In the genomic region with DNA sequence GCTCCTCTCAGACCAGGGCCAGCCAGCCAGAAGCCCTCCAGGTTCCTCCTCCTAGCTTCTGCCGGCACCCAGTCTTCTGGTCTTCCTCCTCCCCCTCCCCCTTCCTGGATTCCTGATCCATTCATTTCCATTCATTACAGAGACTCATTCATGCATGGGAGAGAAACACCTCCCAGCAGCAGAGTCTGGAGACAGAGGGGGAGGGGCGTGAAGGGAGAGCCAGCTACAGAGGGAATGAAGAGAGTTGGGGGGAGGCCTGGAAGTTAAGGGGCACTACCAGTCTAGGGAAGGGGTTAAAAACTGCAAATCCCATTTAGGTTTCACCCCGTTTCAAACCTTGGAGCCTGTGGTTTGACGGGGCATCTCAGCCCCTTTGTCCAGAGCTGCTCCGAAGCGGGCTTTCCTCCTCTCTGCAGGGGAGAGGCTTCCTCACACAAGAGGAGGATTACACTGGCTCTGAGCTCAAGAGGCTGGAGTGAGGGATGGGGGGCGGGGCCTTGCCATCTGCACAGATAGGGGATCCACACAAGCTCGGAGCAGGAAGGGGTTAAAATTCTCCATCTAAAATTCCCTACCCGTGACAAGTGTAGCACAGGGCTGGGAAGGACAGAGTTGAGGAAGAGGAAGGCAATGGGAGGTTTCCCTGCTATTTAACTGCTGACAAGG, we compare ENCODE assay signal across 9 mouse cellular contexts. TPM values are rescaled to one million over a fixed set of nuclear protein-coding genes. Genes with fewer than 3 reads are reported as not detected.
A peak's percentile ranks its signal among the peaks of the same experiment; 100 is the strongest.
DNase-seq lines count a peak whose midpoint lies in the region; ATAC-seq and TF ChIP-seq lines count a peak whose summit lies in the region.
"Had no signal": no experiment of that assay in that cellular context is flagged by ENCODE, and none has a peak within 500 bp of the region (broad histone marks: within the 10 kb centered on the region; RNA-seq: fewer than 3 reads in every experiment).

No protein-coding gene starts in this region.

- WGBS in heart, embryonic 12.5 days = 4% methylated on average over 9 of the region's 9 CpGs
- 1% methylated on average over 9 of the region's 9 CpGs for WGBS in embryonic facial prominence, embryonic 11.5 days
- WGBS in intestine, postnatal 0 days = 25% methylated on average over 9 of the region's 9 CpGs
- under 1% methylated on average over 9 of the region's 9 CpGs for WGBS in midbrain, embryonic 15.5 days

- TF ChIP-seq CTCF in intestine, postnatal 0 days (IDR thresholded peaks at IDR 0.05; ENCODE audit: low read depth) = no peak

- H3K36me3 ChIP-seq in heart, embryonic 12.5 days = peaks cover 35% of the 10 kb centered on the region
- peaks cover 33% of the 10 kb centered on the region for H3K36me3 ChIP-seq in ES-E14 (ENCODE audit: control insufficient read depth, insufficient read depth, low read length, poor library complexity, severe bottlenecking)
- H3K36me3 ChIP-seq in embryonic facial prominence, embryonic 11.5 days (replicated peaks; ENCODE audit: control insufficient read depth, insufficient read depth, low read depth, low read length) = peaks cover 6% of the 10 kb centered on the region
- H3K36me3 ChIP-seq in intestine, postnatal 0 days (ENCODE audit: control insufficient read depth, insufficient read depth) = peaks cover 32% of the 10 kb centered on the region
- peaks cover 15% of the 10 kb centered on the region; the same call in 1 of the 2 replicates for H3K36me3 ChIP-seq in midbrain, embryonic 15.5 days (replicated peaks)

- ATAC-seq in heart, embryonic 12.5 days (ENCODE audit: insufficient number of reproducible peaks, low FRiP score) = no peak
- ATAC-seq in embryonic facial prominence, embryonic 11.5 days (replicated peaks; ENCODE audit: insufficient number of reproducible peaks, low FRiP score, low TSS enrichment, low read depth) = peak; percentile 74
- ATAC-seq in intestine, postnatal 0 days = no peak
- peak; percentile 76 for ATAC-seq in midbrain, embryonic 15.5 days (replicated peaks)

- H3K27ac ChIP-seq in heart, embryonic 12.5 days (ENCODE audit: poor library complexity, severe bottlenecking) = peak overlapping the region; percentile 38
- H3K27ac ChIP-seq in ES-E14 (ENCODE audit: insufficient read depth, low read depth, low read length, poor library complexity, severe bottlenecking) = peak overlapping the region; percentile 88
- H3K27ac ChIP-seq in embryonic facial prominence, embryonic 11.5 days (replicated peaks; ENCODE audit: low read depth, low read length) = peak overlapping the region; percentile 78
- no peak overlapping the region for H3K27ac ChIP-seq in intestine, postnatal 0 days (ENCODE audit: low read depth, low read length)
- peak overlapping the region; percentile 98 for H3K27ac ChIP-seq in midbrain, embryonic 15.5 days

- no peak for DNase-seq in heart, adult 8-10 months (ENCODE audit: low spot score)
- peak; percentile 93 for DNase-seq in ES-E14 (ENCODE audit: low read depth, low spot score)
- DNase-seq in embryonic facial prominence, embryonic 11.5 days (ENCODE audit: low spot score) = peak; percentile 88
- DNase-seq in natural killer cell, adult 2 months (ENCODE audit: low spot score in 2 of 2) = no peak
- DNase-seq in T-cell, adult 2 months (ENCODE audit: low spot score) = no peak

- peak overlapping the region; percentile 60 for H3K9ac ChIP-seq in heart, embryonic 12.5 days
- peak overlapping the region; percentile 41 for H3K9ac ChIP-seq in ES-E14 (ENCODE audit: insufficient read depth, low read depth, low read length, poor library complexity, severe bottlenecking)
- H3K9ac ChIP-seq in embryonic facial prominence, embryonic 11.5 days (replicated peaks; ENCODE audit: low read length) = peak overlapping the region; percentile 52
- no peak overlapping the region for H3K9ac ChIP-seq in intestine, postnatal 0 days (ENCODE audit: low read depth, low read length)
- peak overlapping the region; percentile 55 for H3K9ac ChIP-seq in midbrain, embryonic 15.5 days

- H3K4me3 ChIP-seq in heart, embryonic 12.5 days = peak overlapping the region; percentile 27
- peak overlapping the region; percentile 55 to 68 for H3K4me3 ChIP-seq in ES-E14 (ENCODE audit: insufficient read depth in 1 of 2, low read depth in 1 of 2, low read length in 2 of 2, poor library complexity in 1 of 2, severe bottlenecking in 1 of 2)
- peak overlapping the region; percentile 29 for H3K4me3 ChIP-seq in embryonic facial prominence, embryonic 11.5 days (ENCODE audit: low read depth, low read length)
- no peak overlapping the region for H3K4me3 ChIP-seq in intestine, postnatal 0 days (ENCODE audit: low read depth, low read length)
- H3K4me3 ChIP-seq in midbrain, embryonic 15.5 days = peak overlapping the region; percentile 39
- H3K4me3 ChIP-seq: erythroblast, embryonic 14.5 days had no signal

- H3K4me1 ChIP-seq in heart, embryonic 12.5 days (replicated peaks) = peaks cover 75% of the 10 kb centered on the region
- H3K4me1 ChIP-seq in ES-E14 (ENCODE audit: control insufficient read depth in 2 of 2, insufficient read depth in 2 of 2, low read length in 2 of 2, poor library complexity in 1 of 2) = peaks cover 9 to 12% of the 10 kb centered on the region in 2 experiments; a peak in 3 of 4 replicates
- peaks cover 8% of the 10 kb centered on the region; the same call in 1 of the 2 replicates for H3K4me1 ChIP-seq in embryonic facial prominence, embryonic 11.5 days (ENCODE audit: control insufficient read depth, insufficient read depth, low read length)
- 0 out of 2 replicates have a peak, but pooled peaks cover 6% of the 10 kb centered on the region for H3K4me1 ChIP-seq in intestine, postnatal 0 days (replicated peaks; ENCODE audit: control insufficient read depth, insufficient read depth, low read length)
- peaks cover 80% of the 10 kb centered on the region for H3K4me1 ChIP-seq in midbrain, embryonic 15.5 days

- no peaks in the 10 kb centered on the region for H3K9me3 ChIP-seq in heart, embryonic 12.5 days (replicated peaks)
- no peaks in the 10 kb centered on the region for H3K9me3 ChIP-seq in ES-E14 (ENCODE audit: control insufficient read depth, insufficient read depth, low read depth, low read length)
- no peaks in the 10 kb centered on the region for H3K9me3 ChIP-seq in embryonic facial prominence, embryonic 11.5 days (replicated peaks; ENCODE audit: control insufficient read depth, low read length)
- no peaks in the 10 kb centered on the region for H3K9me3 ChIP-seq in intestine, postnatal 0 days (ENCODE audit: control insufficient read depth)
- no peaks in the 10 kb centered on the region for H3K9me3 ChIP-seq in midbrain, embryonic 15.5 days

- H3K27me3 ChIP-seq in heart, embryonic 12.5 days (replicated peaks) = no peaks in the 10 kb centered on the region
- no peaks in the 10 kb centered on the region for H3K27me3 ChIP-seq in embryonic facial prominence, embryonic 11.5 days (ENCODE audit: control insufficient read depth, insufficient read depth, low read length)
- no peaks in the 10 kb centered on the region for H3K27me3 ChIP-seq in intestine, postnatal 0 days (replicated peaks; ENCODE audit: control insufficient read depth, insufficient read depth, low read length)
- no peaks in the 10 kb centered on the region for H3K27me3 ChIP-seq in midbrain, embryonic 15.5 days (replicated peaks)

- H3K4me2 ChIP-seq in heart, embryonic 12.5 days = peak overlapping the region; percentile 58
- H3K4me2 ChIP-seq in embryonic facial prominence, embryonic 11.5 days (ENCODE audit: low read depth, low read length) = peak overlapping the region; percentile 36
- peak overlapping the region; percentile 17; the same call in 1 of the 2 replicates for H3K4me2 ChIP-seq in intestine, postnatal 0 days (replicated peaks; ENCODE audit: low read depth)
- peak overlapping the region; percentile 67 for H3K4me2 ChIP-seq in midbrain, embryonic 15.5 days

- in situ Hi-C loops in ES-E14 (cut with MboI; ENCODE audit: low sequenced_read_pairs in 2 of 2, unreplicated experiment in 2 of 2) = loop anchor here in 1 of 2 experiments (25.0 kb wide), 1 partner anchor 98 kb away; a partner anchor contains a TSS

TF ChIP-seq in ES-E14, 5 proteins besides CTCF, POLR2A, EP300 and RAD21 (continues in another document):
- 0 out of 2 replicates have a peak, but pooled peaks have one; percentile 47 for TF ChIP-seq HCFC1 (IDR thresholded peaks at IDR 0.05; ENCODE audit: borderline replicate concordance, insufficient read depth, low read length)
- TF ChIP-seq CHD2 (IDR thresholded peaks at IDR 0.05; ENCODE audit: low read depth, low read length) = no peak

RNA-seq across cellular contexts. Expression of a gene that starts 4.9 kb away (rescaled TPM):
- 0.50 and 0.80 TPM in 2 replicates for polyA plus RNA-seq in heart, embryonic 12.5 days (2016; fragmentation: Nextera tagmentation; extraction: Ambion mirVana)
- 1 to 10 TPM; 1.6 to 4.4 (median 2.5) TPM for total RNA-seq in heart, adult 8-10 months (2022)
- total RNA-seq in ES-E14 (2012; rRNA removed) = 3.6 and 7.7 TPM in 2 replicates
- 0.35 and 1.5 TPM in 2 replicates for polyA plus RNA-seq in embryonic facial prominence, embryonic 11.5 days (2014; fragmentation: Nextera tagmentation; extraction: Ambion mirVana)
- polyA plus RNA-seq in intestine, postnatal 0 days (2015; fragmentation: Nextera tagmentation; extraction: Ambion mirVana) = 221 and 224 TPM in 2 replicates
- 0.50 and 0.78 TPM in 2 replicates for polyA plus RNA-seq in midbrain, embryonic 15.5 days (2015; fragmentation: Nextera tagmentation; extraction: Ambion mirVana)
- polyA plus RNA-seq: erythroblast, embryonic 14.5 days had no signal

RNA-seq across cellular contexts. Expression of a gene that starts 10.0 kb away (rescaled TPM):
- 21.5 and 23.6 TPM in 2 replicates for polyA plus RNA-seq in heart, embryonic 12.5 days (2016; fragmentation: Nextera tagmentation; extraction: Ambion mirVana)
- total RNA-seq in heart, adult 8-10 months (2022) = 10 to 100 TPM; 22.5 to 29.9 (median 24.6) TPM
- 59.5 and 98.0 TPM in 2 replicates for total RNA-seq in ES-E14 (2012; rRNA removed)
- polyA plus RNA-seq in embryonic facial prominence, embryonic 11.5 days (2014; fragmentation: Nextera tagmentation; extraction: Ambion mirVana) = 54.7 and 63.2 TPM in 2 replicates
- polyA plus RNA-seq in intestine, postnatal 0 days (2015; fragmentation: Nextera tagmentation; extraction: Ambion mirVana) = 11.9 and 12.5 TPM in 2 replicates
- 45.9 and 54.5 TPM in 2 replicates for polyA plus RNA-seq in midbrain, embryonic 15.5 days (2015; fragmentation: Nextera tagmentation; extraction: Ambion mirVana)

RNA-seq across cellular contexts. Expression of a gene that starts 26.1 kb away (rescaled TPM):
- 104 and 111 TPM in 2 replicates for polyA plus RNA-seq in heart, embryonic 12.5 days (2016; fragmentation: Nextera tagmentation; extraction: Ambion mirVana)
- total RNA-seq in heart, adult 8-10 months (2022) = 10 to 100 TPM; 20.4 to 31.0 (median 24.0) TPM
- 10.1 and 14.0 TPM in 2 replicates for total RNA-seq in ES-E14 (2012; rRNA removed)
- polyA plus RNA-seq in embryonic facial prominence, embryonic 11.5 days (2014; fragmentation: Nextera tagmentation; extraction: Ambion mirVana) = 82.6 and 91.9 TPM in 2 replicates
- 18.2 and 19.7 TPM in 2 replicates for polyA plus RNA-seq in intestine, postnatal 0 days (2015; fragmentation: Nextera tagmentation; extraction: Ambion mirVana)
- 89.2 and 90.9 TPM in 2 replicates for polyA plus RNA-seq in midbrain, embryonic 15.5 days (2015; fragmentation: Nextera tagmentation; extraction: Ambion mirVana)

RNA-seq across cellular contexts. Expression of a gene that starts 31.7 kb away (rescaled TPM):
- not detected in 2 replicates for polyA plus RNA-seq in heart, embryonic 12.5 days (2016; fragmentation: Nextera tagmentation; extraction: Ambion mirVana)
- not detected for total RNA-seq in heart, adult 8-10 months (2022)
- total RNA-seq in ES-E14 (2012; rRNA removed) = not detected in 2 replicates
- not detected in 2 replicates for polyA plus RNA-seq in embryonic facial prominence, embryonic 11.5 days (2014; fragmentation: Nextera tagmentation; extraction: Ambion mirVana)
- not detected in 2 replicates for polyA plus RNA-seq in intestine, postnatal 0 days (2015; fragmentation: Nextera tagmentation; extraction: Ambion mirVana)
- not detected in 2 replicates for polyA plus RNA-seq in midbrain, embryonic 15.5 days (2015; fragmentation: Nextera tagmentation; extraction: Ambion mirVana)
- polyA plus RNA-seq: erythroblast, embryonic 14.5 days had no signal

Comparison
In these comparisons a context has a peak if more than half of its experiments do, and no peak if none do; other contexts are left out.
1. ATAC-seq: peak in embryonic facial prominence, embryonic 11.5 days (single experiment) and midbrain, embryonic 15.5 days (single experiment); none in heart, embryonic 12.5 days (single experiment) and intestine, postnatal 0 days (single experiment).
2. H3K4me2 ChIP-seq: peak in every context shown above with its lines; median percentile 67 in midbrain, embryonic 15.5 days; 58 in heart, embryonic 12.5 days; 36 in embryonic facial prominence, embryonic 11.5 days; 17 in intestine, postnatal 0 days.
3. DNase-seq: peak in ES-E14 (single experiment) and embryonic facial prominence, embryonic 11.5 days (single experiment); none in heart, adult 8-10 months (single experiment), natural killer cell, adult 2 months (0 of 2) and T-cell, adult 2 months (single experiment).
4. RNA of a gene that starts 4.9 kb away (polyA plus RNA-seq): 221 to 224 TPM in intestine, postnatal 0 days; 0.50 to 0.80 TPM in heart, embryonic 12.5 days, 0.50 to 0.78 TPM in midbrain, embryonic 15.5 days and 0.35 to 1.5 TPM in embryonic facial prominence, embryonic 11.5 days; every median in the first group is over 10 times any median in the second.